In the genomic region with DNA sequence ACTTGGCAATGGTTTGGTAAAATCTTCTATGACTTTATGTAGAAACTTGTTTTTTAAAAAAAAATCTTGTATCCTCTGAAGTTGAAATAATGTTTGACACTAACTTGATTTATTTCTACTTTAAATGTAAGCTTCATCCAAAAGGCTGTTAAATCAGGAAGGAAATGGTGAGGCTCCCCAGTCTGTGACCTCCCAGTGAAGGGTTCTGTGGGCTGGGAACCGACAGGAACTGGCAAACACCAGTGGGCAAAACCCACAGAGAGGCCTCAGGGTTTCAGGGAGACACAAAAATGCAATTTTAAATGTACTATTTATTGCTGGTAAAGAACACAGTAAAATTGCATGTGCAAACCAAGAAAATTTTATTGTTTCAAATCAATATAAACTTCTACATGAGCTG, we compare ENCODE assay signal across 1 mouse cellular context. TPM values are rescaled to one million over a fixed set of nuclear protein-coding genes. Genes with fewer than 3 reads are reported as not detected.
"Had no signal": no experiment of that assay in that cellular context is flagged by ENCODE, and none has a peak within 500 bp of the region (broad histone marks: within the 10 kb centered on the region; RNA-seq: fewer than 3 reads in every experiment).

No protein-coding gene starts in this region.

RNA-seq across cellular contexts. Expression of gene Cfc1, which starts 17.7 kb away (rescaled TPM):
- total RNA-seq: neutrophil, adult 5-6 weeks had no signal

RNA-seq across cellular contexts. Expression of gene Prss39, which starts 19.6 kb away (rescaled TPM):
- total RNA-seq: neutrophil, adult 5-6 weeks had no signal

RNA-seq across cellular contexts. Expression of gene Prss40, which starts 42.9 kb away (rescaled TPM):
- total RNA-seq: neutrophil, adult 5-6 weeks had no signal
